Mouse (Mus musculus): ENCODE results near the gene Rps6kc1. TPM values are rescaled to one million over a fixed set of nuclear protein-coding genes. Genes with fewer than 3 reads are reported as not detected.

Gene Rps6kc1
- polyA plus RNA-seq, 1 experiment from 2014 or later: 17.6 TPM

DNA sequence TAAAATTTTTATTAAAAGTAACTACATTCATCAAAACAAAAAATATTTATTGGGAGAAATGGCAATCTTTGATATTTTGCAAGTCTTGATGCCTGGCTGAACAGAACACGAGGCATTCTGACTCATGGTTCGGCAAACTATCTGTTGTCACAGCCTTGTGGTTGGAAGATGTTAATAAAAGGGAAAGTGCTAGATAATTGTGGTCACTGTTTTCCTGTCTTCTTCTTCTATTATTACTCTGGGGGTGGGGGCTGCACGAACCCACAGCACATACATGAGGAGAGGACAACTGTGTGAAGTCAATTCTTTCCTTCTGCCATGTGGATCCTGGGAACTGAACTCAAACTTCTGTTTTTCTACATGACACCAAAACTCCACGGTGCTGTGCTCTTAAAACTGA is 36.5 kb downstream of the Rps6kc1 start:
- H3K27me3 ChIP-seq (ENCODE audit: control insufficient read depth, insufficient read depth, low read length): no peaks in the 10 kb centered on the region
- no peaks in the 10 kb centered on the region for H3K36me3 ChIP-seq (replicated peaks; ENCODE audit: control insufficient read depth, insufficient read depth, low read depth, low read length)
- DNase-seq (ENCODE audit: low spot score): no peak
- H3K4me1 ChIP-seq (ENCODE audit: control insufficient read depth, insufficient read depth, low read length): no peaks in the 10 kb centered on the region
- no peaks in the 10 kb centered on the region for H3K9me3 ChIP-seq (replicated peaks; ENCODE audit: control insufficient read depth, low read length)
- H3K4me3 ChIP-seq (ENCODE audit: low read depth, low read length): no peak overlapping the region
- ATAC-seq (replicated peaks; ENCODE audit: insufficient number of reproducible peaks, low FRiP score, low TSS enrichment, low read depth): no peak
- H3K4me2 ChIP-seq (ENCODE audit: low read depth, low read length): no peak overlapping the region
- 86% methylated on average over 4 of the region's 4 CpGs for WGBS
- H3K9ac ChIP-seq (replicated peaks; ENCODE audit: low read length): no peak overlapping the region
- H3K27ac ChIP-seq (replicated peaks; ENCODE audit: low read depth, low read length): no peak overlapping the region

DNA sequence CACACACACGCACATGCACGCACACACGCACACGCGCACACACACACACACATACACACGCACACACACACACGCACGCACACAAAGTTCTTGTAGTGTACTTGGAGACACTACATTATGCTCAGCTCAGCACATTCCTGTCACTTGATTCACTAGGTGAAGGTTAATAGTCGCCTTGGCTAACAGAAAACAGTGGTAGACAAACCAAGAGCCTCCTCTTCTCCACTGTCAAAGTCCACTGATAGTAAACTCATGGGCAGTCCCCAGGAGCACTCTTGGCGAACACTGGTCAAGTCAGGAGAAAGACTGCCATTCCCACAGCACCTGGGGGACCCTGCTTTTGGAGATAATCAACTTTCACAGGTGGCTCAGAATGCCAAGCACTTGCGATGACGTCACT is 40.5 kb downstream of the Rps6kc1 start:
- H3K9me3 ChIP-seq (replicated peaks; ENCODE audit: control insufficient read depth, low read length): no peaks in the 10 kb centered on the region
- 96% methylated on average over 12 of the region's 12 CpGs for WGBS
- H3K4me1 ChIP-seq (ENCODE audit: control insufficient read depth, insufficient read depth, low read length): no peaks in the 10 kb centered on the region
- no peak overlapping the region for H3K4me3 ChIP-seq (ENCODE audit: low read depth, low read length)
- H3K27me3 ChIP-seq (ENCODE audit: control insufficient read depth, insufficient read depth, low read length): no peaks in the 10 kb centered on the region
- ATAC-seq (replicated peaks; ENCODE audit: insufficient number of reproducible peaks, low FRiP score, low TSS enrichment, low read depth) (no peak), DNase-seq (ENCODE audit: low spot score) (no peak)
- H3K36me3 ChIP-seq (replicated peaks; ENCODE audit: control insufficient read depth, insufficient read depth, low read depth, low read length): no peaks in the 10 kb centered on the region
- H3K4me2 ChIP-seq (ENCODE audit: low read depth, low read length): no peak overlapping the region
- no peak overlapping the region for H3K9ac ChIP-seq (replicated peaks; ENCODE audit: low read length)
- H3K27ac ChIP-seq (replicated peaks; ENCODE audit: low read depth, low read length): no peak overlapping the region

DNA sequence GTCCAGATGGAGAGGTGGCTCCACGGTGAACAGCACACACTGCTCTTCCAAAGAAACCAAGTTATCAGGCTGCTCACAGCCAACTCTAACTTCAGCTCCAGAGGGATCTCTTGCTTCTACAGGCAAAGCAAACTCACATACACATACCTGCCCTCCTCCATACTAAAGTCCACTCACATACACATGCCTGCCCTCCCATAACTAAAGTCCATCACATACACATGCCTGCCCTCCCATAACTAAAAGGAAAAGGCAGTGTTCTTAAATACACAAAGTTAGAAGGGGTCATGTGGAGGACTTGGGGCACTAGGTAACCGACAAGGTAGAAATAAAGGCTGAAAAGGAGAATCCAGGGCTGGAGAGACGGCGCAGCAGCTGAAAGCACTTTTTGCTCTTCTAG is 41.6 kb downstream of the Rps6kc1 start:
- no peak overlapping the region for H3K27ac ChIP-seq (replicated peaks; ENCODE audit: low read depth, low read length)
- H3K4me2 ChIP-seq (ENCODE audit: low read depth, low read length): no peak overlapping the region
- H3K27me3 ChIP-seq (ENCODE audit: control insufficient read depth, insufficient read depth, low read length): no peaks in the 10 kb centered on the region
- no peak overlapping the region for H3K4me3 ChIP-seq (ENCODE audit: low read depth, low read length)
- no peaks in the 10 kb centered on the region for H3K36me3 ChIP-seq (replicated peaks; ENCODE audit: control insufficient read depth, insufficient read depth, low read depth, low read length)
- H3K4me1 ChIP-seq (ENCODE audit: control insufficient read depth, insufficient read depth, low read length): no peaks in the 10 kb centered on the region
- ATAC-seq (replicated peaks; ENCODE audit: insufficient number of reproducible peaks, low FRiP score, low TSS enrichment, low read depth) (no peak), DNase-seq (ENCODE audit: low spot score) (no peak)
- WGBS: 92% methylated on average over 4 of the region's 4 CpGs
- no peaks in the 10 kb centered on the region for H3K9me3 ChIP-seq (replicated peaks; ENCODE audit: control insufficient read depth, low read length)
- no peak overlapping the region for H3K9ac ChIP-seq (replicated peaks; ENCODE audit: low read length)

DNA sequence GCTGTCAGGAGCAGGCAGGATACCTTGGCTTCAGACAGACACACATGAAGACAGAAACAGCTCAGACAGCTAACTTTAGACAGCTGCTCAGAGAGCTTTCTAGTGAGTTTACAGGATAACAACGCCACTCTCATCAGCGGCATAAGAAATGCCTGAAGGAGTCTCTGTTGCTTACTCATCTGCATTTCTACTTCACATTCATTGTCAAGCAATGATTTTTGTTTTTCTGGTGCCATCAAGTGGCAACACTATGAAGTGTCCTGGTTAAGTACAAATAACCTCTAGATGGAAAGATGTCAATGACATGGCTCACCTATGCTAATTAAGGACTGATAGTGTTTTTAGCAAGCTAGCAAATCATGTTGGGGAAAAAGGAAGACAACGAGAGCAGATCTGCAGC is 42.8 kb downstream of the Rps6kc1 start:
- Histone ChIP-seq H3K36me3 (replicated peaks; ENCODE audit: control insufficient read depth, insufficient read depth, low read depth, low read length) (no peaks in the 10 kb centered on the region), H3K9me3 (replicated peaks; ENCODE audit: control insufficient read depth, low read length) (no peaks in the 10 kb centered on the region), H3K27me3 (ENCODE audit: control insufficient read depth, insufficient read depth, low read length) (no peaks in the 10 kb centered on the region), H3K4me1 (ENCODE audit: control insufficient read depth, insufficient read depth, low read length) (no peaks in the 10 kb centered on the region), H3K4me3 (ENCODE audit: low read depth, low read length) (no peak overlapping the region), H3K4me2 (ENCODE audit: low read depth, low read length) (no peak overlapping the region), H3K9ac (replicated peaks; ENCODE audit: low read length) (no peak overlapping the region), H3K27ac (replicated peaks; ENCODE audit: low read depth, low read length) (no peak overlapping the region)
- no peak for DNase-seq (ENCODE audit: low spot score)
- no peak for ATAC-seq (replicated peaks; ENCODE audit: insufficient number of reproducible peaks, low FRiP score, low TSS enrichment, low read depth)
- WGBS: 84% methylated on average over 3 of the region's 3 CpGs

DNA sequence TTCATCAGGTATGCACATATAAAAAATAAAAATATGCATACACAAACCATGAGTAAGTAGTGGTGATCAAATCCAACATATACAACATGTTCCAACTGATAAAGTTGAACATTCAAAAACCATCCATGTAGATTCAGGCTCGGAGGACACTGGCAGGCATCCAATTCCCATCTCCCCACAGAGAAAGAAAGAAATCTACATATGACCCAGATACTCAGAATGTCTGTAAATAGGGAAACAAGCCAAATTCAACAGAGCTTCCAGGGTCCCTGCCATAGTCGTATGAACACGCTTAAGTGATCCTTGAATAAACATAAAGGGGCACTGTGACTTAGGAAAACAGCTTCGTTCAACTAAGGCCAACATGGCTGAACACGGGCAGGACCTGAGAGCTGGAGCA is 49.9 kb downstream of the Rps6kc1 start:
- DNase-seq (ENCODE audit: low spot score): no peak
- H3K27me3 ChIP-seq (ENCODE audit: control insufficient read depth, insufficient read depth, low read length): no peaks in the 10 kb centered on the region
- no peak overlapping the region for H3K27ac ChIP-seq (replicated peaks; ENCODE audit: low read depth, low read length)
- ATAC-seq (replicated peaks; ENCODE audit: insufficient number of reproducible peaks, low FRiP score, low TSS enrichment, low read depth): no peak
- H3K9me3 ChIP-seq (replicated peaks; ENCODE audit: control insufficient read depth, low read length): no peaks in the 10 kb centered on the region
- H3K4me2 ChIP-seq (ENCODE audit: low read depth, low read length): no peak overlapping the region
- no peak overlapping the region for H3K9ac ChIP-seq (replicated peaks; ENCODE audit: low read length)
- no peaks in the 10 kb centered on the region for H3K36me3 ChIP-seq (replicated peaks; ENCODE audit: control insufficient read depth, insufficient read depth, low read depth, low read length)
- H3K4me1 ChIP-seq (ENCODE audit: control insufficient read depth, insufficient read depth, low read length): no peaks in the 10 kb centered on the region
- WGBS: 85% methylated on average over 5 of the region's 5 CpGs
- H3K4me3 ChIP-seq (ENCODE audit: low read depth, low read length): no peak overlapping the region

DNA sequence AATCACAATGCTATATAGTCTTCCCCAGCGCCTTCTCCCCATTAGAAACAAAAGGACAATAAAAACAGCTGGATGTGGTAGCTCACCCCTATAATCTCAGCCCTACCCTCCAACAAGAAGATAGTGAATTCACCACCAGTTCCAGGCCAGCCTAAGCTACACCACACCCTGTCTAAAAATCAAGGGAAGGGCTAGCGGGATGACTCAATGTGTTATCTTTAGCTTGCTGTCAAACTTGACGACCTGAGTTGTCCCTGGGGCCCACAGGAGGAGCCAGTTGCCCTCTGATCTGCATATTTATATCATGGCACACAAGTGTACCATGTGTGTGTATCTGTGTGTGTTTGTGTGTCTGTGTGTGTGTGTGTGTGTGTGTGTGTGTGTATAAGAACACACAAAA is 57.1 kb downstream of the Rps6kc1 start:
- Histone ChIP-seq H3K27ac (replicated peaks; ENCODE audit: low read depth, low read length) (no peak overlapping the region), H3K27me3 (ENCODE audit: control insufficient read depth, insufficient read depth, low read length) (no peaks in the 10 kb centered on the region), H3K4me1 (ENCODE audit: control insufficient read depth, insufficient read depth, low read length) (no peaks in the 10 kb centered on the region), H3K4me2 (ENCODE audit: low read depth, low read length) (no peak overlapping the region), H3K9me3 (replicated peaks; ENCODE audit: control insufficient read depth, low read length) (no peaks in the 10 kb centered on the region), H3K4me3 (ENCODE audit: low read depth, low read length) (no peak overlapping the region), H3K36me3 (replicated peaks; ENCODE audit: control insufficient read depth, insufficient read depth, low read depth, low read length) (no peaks in the 10 kb centered on the region), H3K9ac (replicated peaks; ENCODE audit: low read length) (no peak overlapping the region)
- DNase-seq (ENCODE audit: low spot score): no peak
- no peak for ATAC-seq (replicated peaks; ENCODE audit: insufficient number of reproducible peaks, low FRiP score, low TSS enrichment, low read depth)
- 66% methylated on average over 3 of the region's 3 CpGs for WGBS

DNA sequence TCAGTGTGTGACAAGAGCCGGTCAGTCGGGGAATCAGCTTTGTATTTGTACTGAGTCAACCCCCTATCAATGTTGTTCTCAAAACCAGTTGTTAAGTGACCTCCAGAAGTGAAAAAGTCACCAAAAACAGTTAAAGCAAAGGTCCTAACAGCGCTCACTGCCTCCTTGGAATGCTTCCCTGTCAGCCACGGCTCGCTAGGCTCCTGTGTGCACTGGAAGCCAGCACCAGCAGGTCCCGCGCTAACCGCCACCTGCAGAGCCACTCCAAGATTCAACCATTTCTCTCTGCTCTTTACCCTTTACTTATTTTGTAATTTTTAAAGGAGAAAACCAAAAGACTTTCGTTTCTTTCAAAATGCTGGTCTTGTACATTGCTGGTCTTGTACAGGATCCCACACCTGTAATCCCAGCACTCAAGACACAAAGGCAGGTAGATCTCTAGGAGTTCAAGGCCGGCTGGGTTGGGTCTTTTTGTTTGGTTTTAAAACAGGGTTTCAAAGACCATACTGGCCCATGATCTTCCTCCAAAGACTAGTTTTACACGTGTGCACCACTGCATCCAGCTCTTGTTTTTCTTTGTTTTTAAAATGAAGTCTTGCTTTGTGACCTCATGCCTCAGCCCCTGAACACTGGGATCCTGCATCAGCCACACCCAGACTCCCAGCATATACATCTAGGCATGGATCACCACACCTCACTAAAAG is 62.3 kb downstream of the Rps6kc1 start:
- Histone ChIP-seq H3K4me2 (ENCODE audit: low read depth, low read length) (no peak overlapping the region), H3K9ac (replicated peaks; ENCODE audit: low read length) (no peak overlapping the region), H3K27ac (replicated peaks; ENCODE audit: low read depth, low read length) (no peak overlapping the region), H3K4me3 (ENCODE audit: low read depth, low read length) (no peak overlapping the region), H3K4me1 (ENCODE audit: control insufficient read depth, insufficient read depth, low read length) (no peaks in the 10 kb centered on the region), H3K36me3 (replicated peaks; ENCODE audit: control insufficient read depth, insufficient read depth, low read depth, low read length) (no peaks in the 10 kb centered on the region), H3K9me3 (replicated peaks; ENCODE audit: control insufficient read depth, low read length) (no peaks in the 10 kb centered on the region), H3K27me3 (ENCODE audit: control insufficient read depth, insufficient read depth, low read length) (no peaks in the 10 kb centered on the region)
- ATAC-seq (replicated peaks; ENCODE audit: insufficient number of reproducible peaks, low FRiP score, low TSS enrichment, low read depth): no peak
- DNase-seq (ENCODE audit: low spot score): no peak
- 77% methylated on average over 11 of the region's 11 CpGs for whole genome bisulfite sequencing

DNA sequence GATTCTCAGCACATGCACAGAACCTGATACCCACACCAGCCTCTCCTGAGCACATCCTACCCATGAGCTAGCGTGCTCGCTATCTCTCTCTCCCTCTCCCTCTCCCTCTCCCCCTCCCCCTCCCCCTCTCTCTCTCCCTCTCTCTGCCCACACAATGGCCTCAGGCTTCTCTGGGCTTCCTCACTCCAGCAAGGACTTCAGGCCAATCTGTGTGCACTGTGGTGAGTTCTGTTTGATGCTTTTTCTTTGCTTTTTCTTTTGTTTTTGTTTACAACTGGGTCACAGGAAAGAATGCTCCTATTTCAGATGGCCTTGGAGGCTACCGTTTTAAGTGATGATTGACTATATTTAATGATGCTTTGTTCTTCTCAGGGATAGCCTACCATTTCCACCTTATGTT is 62.9 kb downstream of the Rps6kc1 start:
- 25% methylated on average over 3 of the region's 3 CpGs for WGBS
- H3K27me3 ChIP-seq (ENCODE audit: control insufficient read depth, insufficient read depth, low read length): no peaks in the 10 kb centered on the region
- no peak overlapping the region for H3K9ac ChIP-seq (replicated peaks; ENCODE audit: low read length)
- H3K4me3 ChIP-seq (ENCODE audit: low read depth, low read length): no peak overlapping the region
- no peaks in the 10 kb centered on the region for H3K9me3 ChIP-seq (replicated peaks; ENCODE audit: control insufficient read depth, low read length)
- H3K36me3 ChIP-seq (replicated peaks; ENCODE audit: control insufficient read depth, insufficient read depth, low read depth, low read length): no peaks in the 10 kb centered on the region
- H3K4me1 ChIP-seq (ENCODE audit: control insufficient read depth, insufficient read depth, low read length): no peaks in the 10 kb centered on the region
- no peak for DNase-seq (ENCODE audit: low spot score)
- H3K27ac ChIP-seq (replicated peaks; ENCODE audit: low read depth, low read length): no peak overlapping the region
- no peak for ATAC-seq (replicated peaks; ENCODE audit: insufficient number of reproducible peaks, low FRiP score, low TSS enrichment, low read depth)
- no peak overlapping the region for H3K4me2 ChIP-seq (ENCODE audit: low read depth, low read length)
